Mouse (Mus musculus) embryonic fibroblast, embryonic 13.5 days (primary cell): ENCODE results near the gene Sh3bgrl2.

Source experiments
- CTCF ChIP-seq: IDR thresholded peaks from 2 replicates; pipeline ENCODE4 v1.5.1; 2011; ENCODE audit warnings: mild to moderate bottlenecking, control low read depth, low read length, moderate library complexity, borderline replicate concordance; ENCODE audit not compliant: insufficient read depth
- POLR2A ChIP-seq: IDR thresholded peaks from 2 replicates; pipeline ENCODE4 v1.6.1; 2011; ENCODE audit warnings: low read depth, mild to moderate bottlenecking, control low read depth, low read length, moderate library complexity

GRCm38 (mm10) chr9:83537510-83537909 is 10.6 kb upstream of the Sh3bgrl2 start:
- TF ChIP-seq CTCF, result no peak
- TF ChIP-seq POLR2A, result no peak
